In genomic region chr2:166654875-166655274, GRCm38 (mm10) we compare ENCODE assay signal across 12 mouse cellular contexts.
"Had no signal": no experiment of that assay in that cellular context is flagged by ENCODE, and none has a peak within 500 bp of the region (broad histone marks: within the 10 kb centered on the region; RNA-seq: fewer than 3 reads in every experiment).

No protein-coding gene starts in this region.

- H3K27ac ChIP-seq: layer of hippocampus, adult 2 months had no signal

- H3K9ac ChIP-seq: liver, embryonic 15.5 days had no signal

- H3K36me3 ChIP-seq: liver, embryonic 15.5 days had no signal

- H3K4me2 ChIP-seq: liver, embryonic 11.5 days; liver, embryonic 15.5 days; midbrain, embryonic 11.5 days had no signal

- DNase-seq: kidney, postnatal 10 days; kidney, postnatal 4 days; left cerebral cortex, postnatal 4 days; lung, adult 2 months; lung, postnatal 10 days; right cerebral cortex, postnatal 14 days; thymus, postnatal 36 days had no signal

- H3K4me3 ChIP-seq: layer of hippocampus, adult 2 months; liver, embryonic 15.5 days had no signal

- ATAC-seq: midbrain, embryonic 16.5 days had no signal

- H3K27me3 ChIP-seq: liver, embryonic 15.5 days had no signal

- H3K9me3 ChIP-seq: liver, embryonic 15.5 days had no signal
